Mouse (Mus musculus): ENCODE results near the gene Galnt15. TPM values are rescaled to one million over a fixed set of nuclear protein-coding genes. Genes with fewer than 3 reads are reported as not detected.
A peak's percentile ranks its signal among the peaks of the same experiment; 100 is the strongest.

Gene Galnt15
- polyA plus RNA-seq, 1 experiment from 2014 or later = 0.61 TPM

- Histone ChIP-seq H3K4me2 (replicated peaks; ENCODE audit: low read depth, low read length) (no peak overlapping the region), H3K9ac (replicated peaks; ENCODE audit: low read length) (no peak overlapping the region), H3K27me3 (ENCODE audit: insufficient read depth, low read length) (no peaks in the 10 kb centered on the region), H3K4me1 (ENCODE audit: insufficient read depth, low read length) (no peaks in the 10 kb centered on the region), H3K36me3 (ENCODE audit: insufficient read depth, low read length) (no peaks in the 10 kb centered on the region), H3K9me3 (ENCODE audit: low read length) (no peaks in the 10 kb centered on the region), H3K27ac (ENCODE audit: low read length) (no peak overlapping the region), H3K4me3 (ENCODE audit: low read length) (no peak overlapping the region)
- ATAC-seq (ENCODE audit: low FRiP score, low TSS enrichment) = no peak
- 76% methylated on average over 8 of the region's 8 CpGs for WGBS
These were observed 27.0 kb downstream of the Galnt15 start for GRCm38 (mm10) chr14:32055781-32056180.

GRCm38 (mm10) chr14:32056675-32057074 is 27.9 kb downstream of the Galnt15 start:
- H3K4me2 ChIP-seq (replicated peaks; ENCODE audit: low read depth, low read length) = no peak overlapping the region
- H3K4me1 ChIP-seq (ENCODE audit: insufficient read depth, low read length) = no peaks in the 10 kb centered on the region
- H3K27me3 ChIP-seq (ENCODE audit: insufficient read depth, low read length) = no peaks in the 10 kb centered on the region
- no peak for ATAC-seq (ENCODE audit: low FRiP score, low TSS enrichment)
- H3K9me3 ChIP-seq (ENCODE audit: low read length) = no peaks in the 10 kb centered on the region
- no peak overlapping the region for H3K9ac ChIP-seq (replicated peaks; ENCODE audit: low read length)
- H3K36me3 ChIP-seq (ENCODE audit: insufficient read depth, low read length) = no peaks in the 10 kb centered on the region
- H3K4me3 ChIP-seq (ENCODE audit: low read length) = no peak overlapping the region
- 95% methylated on average over 2 of the region's 2 CpGs for WGBS
- no peak overlapping the region for H3K27ac ChIP-seq (ENCODE audit: low read length)

- no peaks in the 10 kb centered on the region for H3K36me3 ChIP-seq (ENCODE audit: insufficient read depth, low read length)
- no peak overlapping the region for H3K4me2 ChIP-seq (replicated peaks; ENCODE audit: low read depth, low read length)
- H3K4me1 ChIP-seq (ENCODE audit: insufficient read depth, low read length) = no peaks in the 10 kb centered on the region
- H3K9me3 ChIP-seq (ENCODE audit: low read length) = no peaks in the 10 kb centered on the region
- 92% methylated on average over 4 of the region's 4 CpGs for WGBS
- no peak overlapping the region for H3K4me3 ChIP-seq (ENCODE audit: low read length)
- no peaks in the 10 kb centered on the region for H3K27me3 ChIP-seq (ENCODE audit: insufficient read depth, low read length)
- no peak overlapping the region for H3K27ac ChIP-seq (ENCODE audit: low read length)
- H3K9ac ChIP-seq (replicated peaks; ENCODE audit: low read length) = no peak overlapping the region
- ATAC-seq (ENCODE audit: low FRiP score, low TSS enrichment) = no peak
These were observed 28.9 kb downstream of the Galnt15 start for GRCm38 (mm10) chr14:32057664-32058063.

GRCm38 (mm10) chr14:32061398-32061797 is 32.6 kb downstream of the Galnt15 start:
- Histone ChIP-seq H3K9ac (replicated peaks; ENCODE audit: low read length) (no peak overlapping the region), H3K4me1 (ENCODE audit: insufficient read depth, low read length) (no peaks in the 10 kb centered on the region), H3K4me2 (replicated peaks; ENCODE audit: low read depth, low read length) (no peak overlapping the region), H3K4me3 (ENCODE audit: low read length) (no peak overlapping the region), H3K27me3 (ENCODE audit: insufficient read depth, low read length) (no peaks in the 10 kb centered on the region), H3K27ac (ENCODE audit: low read length) (no peak overlapping the region), H3K9me3 (ENCODE audit: low read length) (peaks cover 6% of the 10 kb centered on the region; the same call in 1 of the 2 replicates), H3K36me3 (ENCODE audit: insufficient read depth, low read length) (no peaks in the 10 kb centered on the region)
- 85% methylated on average over 4 of the region's 4 CpGs for WGBS
- no peak for ATAC-seq (ENCODE audit: low FRiP score, low TSS enrichment)

GRCm38 (mm10) chr14:32072807-32073206 is 44.0 kb downstream of the Galnt15 start:
- H3K9me3 ChIP-seq (ENCODE audit: low read length) = no peaks in the 10 kb centered on the region
- H3K36me3 ChIP-seq (ENCODE audit: insufficient read depth, low read length) = no peaks in the 10 kb centered on the region
- H3K4me1 ChIP-seq (ENCODE audit: insufficient read depth, low read length) = peaks cover 20% of the 10 kb centered on the region
- H3K4me3 ChIP-seq (ENCODE audit: low read length) = no peak overlapping the region
- H3K27me3 ChIP-seq (ENCODE audit: insufficient read depth, low read length) = no peaks in the 10 kb centered on the region
- H3K4me2 ChIP-seq (replicated peaks; ENCODE audit: low read depth, low read length) = no peak overlapping the region
- ATAC-seq (ENCODE audit: low FRiP score, low TSS enrichment) = no peak
- no peak overlapping the region for H3K9ac ChIP-seq (replicated peaks; ENCODE audit: low read length)
- peak overlapping the region; percentile 71 for H3K27ac ChIP-seq (ENCODE audit: low read length)

GRCm38 (mm10) chr14:32073211-32073685 is 44.5 kb downstream of the Galnt15 start:
- Histone ChIP-seq H3K4me2 (replicated peaks; ENCODE audit: low read depth, low read length) (no peak overlapping the region), H3K27ac (ENCODE audit: low read length) (peak overlapping the region; percentile 71), H3K9me3 (ENCODE audit: low read length) (no peaks in the 10 kb centered on the region), H3K27me3 (ENCODE audit: insufficient read depth, low read length) (no peaks in the 10 kb centered on the region), H3K9ac (replicated peaks; ENCODE audit: low read length) (no peak overlapping the region), H3K36me3 (ENCODE audit: insufficient read depth, low read length) (no peaks in the 10 kb centered on the region), H3K4me3 (ENCODE audit: low read length) (no peak overlapping the region), H3K4me1 (ENCODE audit: insufficient read depth, low read length) (peaks cover 20% of the 10 kb centered on the region)
- WGBS = 29% methylated on average over 8 of the region's 8 CpGs
- ATAC-seq (ENCODE audit: low FRiP score, low TSS enrichment) = no peak

- H3K36me3 ChIP-seq (ENCODE audit: insufficient read depth, low read length) = no peaks in the 10 kb centered on the region
- H3K9ac ChIP-seq (replicated peaks; ENCODE audit: low read length) = no peak overlapping the region
- H3K4me2 ChIP-seq (replicated peaks; ENCODE audit: low read depth, low read length) = 0 out of 2 replicates have a peak overlapping the region, but pooled peaks have one; percentile 4
- H3K27ac ChIP-seq (ENCODE audit: low read length) = peak overlapping the region; percentile 71
- H3K9me3 ChIP-seq (ENCODE audit: low read length) = no peaks in the 10 kb centered on the region
- 18% methylated on average over 7 of the region's 7 CpGs for WGBS
- no peak overlapping the region for H3K4me3 ChIP-seq (ENCODE audit: low read length)
- peak; percentile 81 for ATAC-seq (ENCODE audit: low FRiP score, low TSS enrichment)
- no peaks in the 10 kb centered on the region for H3K27me3 ChIP-seq (ENCODE audit: insufficient read depth, low read length)
- peaks cover 20% of the 10 kb centered on the region for H3K4me1 ChIP-seq (ENCODE audit: insufficient read depth, low read length)
These were observed 45.1 kb downstream of the Galnt15 start for GRCm38 (mm10) chr14:32073901-32074300.

- Histone ChIP-seq H3K27ac (ENCODE audit: low read length) (no peak overlapping the region), H3K9me3 (ENCODE audit: low read length) (no peaks in the 10 kb centered on the region), H3K4me1 (ENCODE audit: insufficient read depth, low read length) (peaks cover 20% of the 10 kb centered on the region), H3K27me3 (ENCODE audit: insufficient read depth, low read length) (no peaks in the 10 kb centered on the region), H3K4me3 (ENCODE audit: low read length) (no peak overlapping the region), H3K4me2 (replicated peaks; ENCODE audit: low read depth, low read length) (no peak overlapping the region), H3K36me3 (ENCODE audit: insufficient read depth, low read length) (peaks cover 6% of the 10 kb centered on the region), H3K9ac (replicated peaks; ENCODE audit: low read length) (no peak overlapping the region)
- ATAC-seq (ENCODE audit: low FRiP score, low TSS enrichment) = 0 out of 2 replicates have a peak, but pooled peaks have one; percentile 39
- WGBS = 39% methylated on average over 8 of the region's 8 CpGs
These were observed 48.2 kb downstream of the Galnt15 start for GRCm38 (mm10) chr14:32076896-32077575.

GRCm38 (mm10) chr14:32081026-32081425 is 52.2 kb downstream of the Galnt15 start:
- Histone ChIP-seq H3K4me2 (replicated peaks; ENCODE audit: low read depth, low read length) (no peak overlapping the region), H3K27ac (ENCODE audit: low read length) (no peak overlapping the region), H3K36me3 (ENCODE audit: insufficient read depth, low read length) (peaks cover 16% of the 10 kb centered on the region), H3K9ac (replicated peaks; ENCODE audit: low read length) (no peak overlapping the region), H3K4me1 (ENCODE audit: insufficient read depth, low read length) (peaks cover 3% of the 10 kb centered on the region), H3K4me3 (ENCODE audit: low read length) (no peak overlapping the region), H3K27me3 (ENCODE audit: insufficient read depth, low read length) (no peaks in the 10 kb centered on the region), H3K9me3 (ENCODE audit: low read length) (no peaks in the 10 kb centered on the region)
- no peak for ATAC-seq (ENCODE audit: low FRiP score, low TSS enrichment)
- WGBS = 85% methylated on average over 10 of the region's 10 CpGs

GRCm38 (mm10) chr14:32082891-32083290 is 54.1 kb downstream of the Galnt15 start:
- Histone ChIP-seq H3K4me3 (ENCODE audit: low read length) (no peak overlapping the region), H3K9ac (replicated peaks; ENCODE audit: low read length) (no peak overlapping the region), H3K9me3 (ENCODE audit: low read length) (no peaks in the 10 kb centered on the region), H3K27me3 (ENCODE audit: insufficient read depth, low read length) (no peaks in the 10 kb centered on the region), H3K4me1 (ENCODE audit: insufficient read depth, low read length) (peaks cover 11% of the 10 kb centered on the region), H3K27ac (ENCODE audit: low read length) (no peak overlapping the region), H3K4me2 (replicated peaks; ENCODE audit: low read depth, low read length) (no peak overlapping the region), H3K36me3 (ENCODE audit: insufficient read depth, low read length) (peaks cover 16% of the 10 kb centered on the region)
- no peak for ATAC-seq (ENCODE audit: low FRiP score, low TSS enrichment)
- 94% methylated on average over 6 of the region's 6 CpGs for WGBS
